Mouse (Mus musculus): Measurements from ENCODE around the gene Rpl36.

The Rpl36 gene

GRCm38 (mm10) chr17:56613236-56613844, at the start of gene Rpl36:
Gene Rpl36, plus strand, starts transcription at chr17:56613416.
- peak; percentile 92 for DNase-seq (ENCODE audit: low read depth, low spot score)

- DNase-seq (ENCODE audit: low read depth, low spot score): no peak
Measured at GRCm38 (mm10) chr17:56566293-56566692, 46.9 kb upstream of the Rpl36 start.

GRCm38 (mm10) chr17:56566918-56567317, 46.3 kb upstream of the Rpl36 start:
- DNase-seq (ENCODE audit: low read depth, low spot score): no peak

GRCm38 (mm10) chr17:56567370-56567769, 45.8 kb upstream of the Rpl36 start:
- DNase-seq (ENCODE audit: low read depth, low spot score): no peak

- no peak for DNase-seq (ENCODE audit: low read depth, low spot score)
Measured at GRCm38 (mm10) chr17:56570287-56570686, 42.9 kb upstream of the Rpl36 start.

GRCm38 (mm10) chr17:56572154-56572553, 41.1 kb upstream of the Rpl36 start:
- no peak for DNase-seq (ENCODE audit: low read depth, low spot score)

GRCm38 (mm10) chr17:56572939-56573338, 40.3 kb upstream of the Rpl36 start:
- no peak for DNase-seq (ENCODE audit: low read depth, low spot score)

- DNase-seq (ENCODE audit: low read depth, low spot score): no peak
Measured at GRCm38 (mm10) chr17:56583071-56583470, 30.1 kb upstream of the Rpl36 start.

- no peak for DNase-seq (ENCODE audit: low read depth, low spot score)
Measured at GRCm38 (mm10) chr17:56583611-56584256, 29.5 kb upstream of the Rpl36 start.

- DNase-seq (ENCODE audit: low read depth, low spot score): peak; percentile 98
Measured at GRCm38 (mm10) chr17:56584257-56585130, 28.7 kb upstream of the Rpl36 start, which contains the start of the genes Safb2 and Safb. Gene Safb2, minus strand, starts transcription at chr17:56584585. Gene Safb, plus strand, starts transcription at chr17:56584825.

GRCm38 (mm10) chr17:56585171-56585821, 27.9 kb upstream of the Rpl36 start:
- peak; percentile 16 for DNase-seq (ENCODE audit: low read depth, low spot score)

GRCm38 (mm10) chr17:56587773-56588172, 25.4 kb upstream of the Rpl36 start:
- DNase-seq (ENCODE audit: low read depth, low spot score): no peak

- no peak for DNase-seq (ENCODE audit: low read depth, low spot score)
Measured at GRCm38 (mm10) chr17:56588921-56589320, 24.3 kb upstream of the Rpl36 start.

- no peak for DNase-seq (ENCODE audit: low read depth, low spot score)
Measured at GRCm38 (mm10) chr17:56592553-56592952, 20.7 kb upstream of the Rpl36 start.

GRCm38 (mm10) chr17:56593527-56594271, 19.5 kb upstream of the Rpl36 start:
- no peak for DNase-seq (ENCODE audit: low read depth, low spot score)

GRCm38 (mm10) chr17:56603186-56604069, 9.8 kb upstream of the Rpl36 start:
- DNase-seq (ENCODE audit: low read depth, low spot score): no peak

GRCm38 (mm10) chr17:56604070-56604380, 9.2 kb upstream of the Rpl36 start:
- no peak for DNase-seq (ENCODE audit: low read depth, low spot score)

- no peak for DNase-seq (ENCODE audit: low read depth, low spot score)
Measured at GRCm38 (mm10) chr17:56604422-56604821, 8.8 kb upstream of the Rpl36 start.

- no peak for DNase-seq (ENCODE audit: low read depth, low spot score)
Measured at GRCm38 (mm10) chr17:56605431-56605830, 7.8 kb upstream of the Rpl36 start.

- DNase-seq (ENCODE audit: low read depth, low spot score): no peak
Measured at GRCm38 (mm10) chr17:56607521-56608062, 5.6 kb upstream of the Rpl36 start.

Measured in telencephalon, adult 2 months (tissue).